Mouse (Mus musculus) forebrain, postnatal 0 days (tissue): ENCODE results near the gene Tanc2. TPM values are rescaled to one million over a fixed set of nuclear protein-coding genes. Genes with fewer than 3 reads are reported as not detected.

Source experiments
- ATAC-seq: fragments of 200-750 bp; cut with Nextera tagmentation; 2 replicates; pipeline ENCODE4 v1.8.0; 2017; ENCODE audit warnings: mild to moderate bottlenecking, moderate library complexity
- DNase-seq: peaks from one replicate; pipeline ENCODE4 v3.0.0-alpha.2; 2015
- H3K27ac ChIP-seq: fragments of 300-500 bp; sonication (generic); 2 replicates; pipeline ENCODE4 v1.5.1; 2014; ENCODE audit warnings: low read depth, mild to moderate bottlenecking, antibody characterized with exemption, low read length, moderate library complexity, mixed read lengths
- H3K27me3 ChIP-seq: fragments of 300-500 bp; sonication (generic); 2 replicates; pipeline ENCODE4 v1.6.1; 2014; ENCODE audit warnings: mild to moderate bottlenecking, low read length, mixed read lengths; ENCODE audit not compliant: insufficient read depth
- H3K36me3 ChIP-seq: fragments of 300-500 bp; sonication (generic); 2 replicates; pipeline ENCODE4 v1.6.1; 2014; ENCODE audit warnings: mild to moderate bottlenecking, moderate library complexity; ENCODE audit not compliant: insufficient read depth
- H3K4me1 ChIP-seq: fragments of 300-500 bp; sonication (generic); 2 replicates; pipeline ENCODE4 v1.6.1; 2014; ENCODE audit warnings: antibody characterized with exemption; ENCODE audit not compliant: insufficient read depth
- H3K4me2 ChIP-seq: fragments of 300-500 bp; sonication (generic); 2 replicates; pipeline ENCODE4 v1.6.1; 2014; ENCODE audit warnings: low read depth, mild to moderate bottlenecking, moderate library complexity
- H3K4me3 ChIP-seq: fragments of 300-500 bp; sonication (generic); 2 replicates; pipeline ENCODE4 v1.5.1; 2014; ENCODE audit warnings: low read depth, low read length, mixed read lengths
- H3K9ac ChIP-seq: fragments of 300-500 bp; sonication (generic); 2 replicates; pipeline ENCODE4 v1.6.1; 2014; ENCODE audit warnings: mild to moderate bottlenecking
- H3K9me3 ChIP-seq: fragments of 300-500 bp; sonication (generic); 2 replicates; pipeline ENCODE4 v1.6.1; 2016; ENCODE audit warnings: low read length
- CTCF ChIP-seq: sonication (generic); IDR thresholded peaks from 2 replicates; pipeline ENCODE4 v1.5.1; 2016; ENCODE audit warnings: antibody characterized with exemption, control low read depth, low read depth
- WGBS: fragments of 180-500 bp; shearing (Covaris S2); extraction: QIAGEN DNeasy Blood & Tissue Kit; methylation state at CpG from one replicate; pipeline ENCODE4 v1.1.7; 2014; 5-methylcytosine and 5-hydroxymethylcytosine counted together
- polyA plus RNA-seq: library from polyadenylated mRNA; unstranded; fragments of >200 nt; fragmentation: Nextera tagmentation; extraction: Ambion mirVana; gene quantifications from 2 replicates; pipeline ENCODE4 v1.2.1, GENCODE M21; 2015
- total RNA-seq: library from RNA; depleted of rRNA; stranded (reverse); fragments of >200 nt; gene quantifications from 2 replicates; pipeline ENCODE4 v1.2.3, GENCODE M21; 2014

Gene Tanc2
- total and polyA plus RNA-seq, 2 experiments from 2014 or later: 35.3 to 144 TPM

DNA sequence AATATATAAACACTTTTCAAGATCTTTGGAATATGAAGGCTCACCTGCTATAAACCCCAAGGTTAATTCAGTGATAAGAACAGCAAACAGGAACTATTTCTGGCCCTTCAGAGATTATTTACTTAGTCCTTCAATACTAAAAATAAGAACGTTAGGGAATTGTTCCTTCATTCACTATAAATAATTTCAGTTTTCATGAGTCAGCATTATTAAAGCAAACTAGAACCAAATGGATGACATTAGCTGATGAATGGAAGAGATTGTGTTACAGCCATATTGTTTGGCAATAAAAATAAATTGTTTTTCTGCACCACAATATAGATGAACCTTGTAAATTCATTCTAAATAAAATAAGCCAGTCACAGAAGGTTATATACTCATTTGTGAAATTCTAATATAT lies 129.9 kb downstream of the Tanc2 start:
- no peak overlapping the region for H3K9ac ChIP-seq
- no peaks in the 10 kb centered on the region for H3K27me3 ChIP-seq
- DNase-seq (no peak), ATAC-seq (no peak)
- 59% methylated on average over 1 of the region's 1 CpGs for WGBS
- no peak overlapping the region for H3K4me3 ChIP-seq
- no peaks in the 10 kb centered on the region for H3K4me1 ChIP-seq
- H3K27ac ChIP-seq: no peak overlapping the region
- no peaks in the 10 kb centered on the region for H3K9me3 ChIP-seq
- no peaks in the 10 kb centered on the region for H3K36me3 ChIP-seq
- no peak overlapping the region for H3K4me2 ChIP-seq
- TF ChIP-seq CTCF: no peak

DNA sequence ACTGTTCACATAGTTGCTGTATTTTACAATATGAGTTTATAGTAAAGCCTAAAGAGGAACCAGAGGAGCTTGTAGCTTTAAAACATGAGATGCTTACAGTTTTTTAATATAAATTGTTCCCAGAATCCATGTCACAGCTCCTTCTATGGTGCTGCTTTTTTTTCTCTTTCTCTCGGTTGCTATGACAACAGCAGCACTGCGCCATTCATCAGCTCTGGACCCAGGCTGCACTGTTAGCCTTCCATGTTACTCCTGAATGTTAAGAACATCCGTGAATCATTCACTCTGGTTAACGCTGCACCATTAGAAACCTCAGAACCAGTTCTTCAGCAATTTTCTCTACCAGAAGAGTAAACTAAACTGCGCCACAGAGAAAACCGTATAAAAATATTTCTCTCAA lies 141.8 kb downstream of the Tanc2 start:
- peak overlapping the region; percentile 60 for H3K27ac ChIP-seq
- ATAC-seq: peak; percentile 95
- H3K4me2 ChIP-seq: peak overlapping the region; percentile 37
- peaks cover 4% of the 10 kb centered on the region; the same call in 1 of the 2 replicates for H3K4me1 ChIP-seq
- DNase-seq: peak; percentile 80
- H3K9me3 ChIP-seq: no peaks in the 10 kb centered on the region
- TF ChIP-seq CTCF: no peak
- peak overlapping the region; percentile 14 for H3K4me3 ChIP-seq
- peak overlapping the region; percentile 23; the same call in 1 of the 2 replicates for H3K9ac ChIP-seq
- H3K27me3 ChIP-seq: no peaks in the 10 kb centered on the region
- WGBS: 17% methylated on average over 6 of the region's 6 CpGs
- H3K36me3 ChIP-seq: no peaks in the 10 kb centered on the region

DNA sequence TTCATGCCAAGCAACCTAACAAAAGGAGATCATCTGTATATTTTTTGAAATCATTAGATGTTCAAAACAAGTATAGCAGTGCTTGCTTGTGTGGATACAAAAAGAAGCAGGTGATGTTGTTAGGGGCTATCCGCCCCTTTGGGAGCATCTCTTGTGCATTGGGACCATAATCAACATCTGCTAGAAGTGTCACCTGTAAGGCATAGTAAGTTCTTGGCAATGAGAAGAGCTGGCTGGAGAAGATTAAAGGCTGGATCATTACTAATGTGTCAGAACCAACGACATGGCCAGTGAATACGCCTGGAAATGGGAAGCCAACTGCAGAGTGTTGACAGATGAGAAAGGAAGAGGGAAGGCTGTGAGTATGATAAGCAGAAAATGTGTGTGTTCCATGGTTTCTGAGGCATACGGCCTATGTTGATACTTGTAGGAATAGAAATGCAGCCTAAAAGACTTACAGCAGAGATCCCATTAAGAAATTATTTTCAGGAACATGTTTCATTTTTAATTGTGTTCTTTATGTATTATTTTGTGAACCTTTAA lies 142.3 kb downstream of the Tanc2 start:
- Histone ChIP-seq H3K4me1 (peaks cover 4% of the 10 kb centered on the region; the same call in 1 of the 2 replicates), H3K4me2 (peak overlapping the region; percentile 37), H3K27me3 (no peaks in the 10 kb centered on the region), H3K9ac (peak overlapping the region; percentile 23), H3K36me3 (no peaks in the 10 kb centered on the region), H3K27ac (peak overlapping the region; percentile 60), H3K9me3 (no peaks in the 10 kb centered on the region), H3K4me3 (peak overlapping the region; percentile 14)
- 24% methylated on average over 4 of the region's 4 CpGs for WGBS
- DNase-seq (no peak), ATAC-seq (no peak; the same call in 1 of the 2 replicates)
- no peak for TF ChIP-seq CTCF

DNA sequence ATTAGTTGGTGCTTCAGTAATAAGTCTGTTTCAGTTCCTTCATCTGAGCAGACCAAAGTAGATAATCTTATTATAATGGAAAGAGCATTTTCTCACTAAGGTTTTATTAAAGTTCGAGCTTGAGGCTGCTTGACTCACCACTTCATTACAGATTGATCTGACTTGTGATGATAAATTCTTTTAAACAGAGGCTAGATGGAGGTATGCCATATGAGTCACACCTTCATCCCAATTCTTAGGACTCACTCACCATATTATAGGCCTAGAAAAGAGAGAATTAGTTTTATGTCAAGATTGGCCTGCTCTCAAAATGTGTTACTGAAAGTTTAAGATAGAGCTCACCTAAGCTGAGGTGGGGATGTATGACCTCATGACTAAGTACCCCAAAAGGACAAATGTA lies 153.4 kb downstream of the Tanc2 start:
- no peak overlapping the region for H3K4me2 ChIP-seq
- no peak for DNase-seq
- no peaks in the 10 kb centered on the region for H3K9me3 ChIP-seq
- no peaks in the 10 kb centered on the region for H3K4me1 ChIP-seq
- TF ChIP-seq CTCF: no peak
- H3K4me3 ChIP-seq: no peak overlapping the region
- no peak overlapping the region for H3K9ac ChIP-seq
- H3K27me3 ChIP-seq: no peaks in the 10 kb centered on the region
- 73% methylated on average over 1 of the region's 1 CpGs for WGBS
- ATAC-seq: no peak
- H3K36me3 ChIP-seq: no peaks in the 10 kb centered on the region
- H3K27ac ChIP-seq: no peak overlapping the region

DNA sequence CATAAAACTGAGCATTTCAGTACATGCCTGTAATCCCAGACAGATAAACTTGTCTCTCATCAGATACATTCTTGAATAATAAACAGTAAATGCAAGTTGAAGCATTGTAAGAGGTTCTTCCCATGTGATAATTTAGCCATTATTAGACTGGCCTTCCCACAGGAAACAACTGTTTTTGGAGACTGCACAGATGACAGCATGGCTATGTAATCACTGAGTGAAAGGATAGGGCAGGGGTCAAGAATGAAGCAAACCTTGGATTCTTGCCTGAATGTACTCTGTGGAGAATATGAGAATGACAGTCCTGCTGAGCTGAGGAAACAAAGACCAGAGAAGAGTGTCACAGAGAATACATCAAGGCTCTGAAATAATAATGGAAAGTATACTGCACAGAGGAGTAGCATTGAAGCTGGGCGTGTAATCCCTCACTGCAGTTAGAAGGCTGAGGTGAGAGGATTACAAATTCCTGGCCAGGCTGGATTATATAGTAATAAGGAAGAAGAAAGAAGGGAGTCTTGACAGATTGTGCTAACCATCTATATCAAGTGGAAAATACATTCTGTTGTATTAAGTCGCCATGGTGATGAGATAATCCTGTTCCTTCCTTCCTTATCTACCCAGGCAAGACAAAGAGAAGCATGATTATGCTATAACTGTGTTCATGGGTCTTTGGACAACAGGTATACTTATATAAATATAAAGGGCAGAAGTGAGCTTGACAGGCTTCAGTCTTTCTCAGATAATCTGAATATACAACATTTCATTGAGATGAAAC lies 159.7 kb downstream of the Tanc2 start:
- Histone ChIP-seq H3K9me3 (no peaks in the 10 kb centered on the region), H3K4me3 (no peak overlapping the region), H3K36me3 (no peaks in the 10 kb centered on the region), H3K4me2 (no peak overlapping the region), H3K27ac (no peak overlapping the region), H3K4me1 (no peaks in the 10 kb centered on the region), H3K9ac (no peak overlapping the region), H3K27me3 (no peaks in the 10 kb centered on the region)
- no peak for DNase-seq
- no peak for TF ChIP-seq CTCF
- no peak for ATAC-seq
- 72% methylated on average over 2 of the region's 2 CpGs for WGBS

DNA sequence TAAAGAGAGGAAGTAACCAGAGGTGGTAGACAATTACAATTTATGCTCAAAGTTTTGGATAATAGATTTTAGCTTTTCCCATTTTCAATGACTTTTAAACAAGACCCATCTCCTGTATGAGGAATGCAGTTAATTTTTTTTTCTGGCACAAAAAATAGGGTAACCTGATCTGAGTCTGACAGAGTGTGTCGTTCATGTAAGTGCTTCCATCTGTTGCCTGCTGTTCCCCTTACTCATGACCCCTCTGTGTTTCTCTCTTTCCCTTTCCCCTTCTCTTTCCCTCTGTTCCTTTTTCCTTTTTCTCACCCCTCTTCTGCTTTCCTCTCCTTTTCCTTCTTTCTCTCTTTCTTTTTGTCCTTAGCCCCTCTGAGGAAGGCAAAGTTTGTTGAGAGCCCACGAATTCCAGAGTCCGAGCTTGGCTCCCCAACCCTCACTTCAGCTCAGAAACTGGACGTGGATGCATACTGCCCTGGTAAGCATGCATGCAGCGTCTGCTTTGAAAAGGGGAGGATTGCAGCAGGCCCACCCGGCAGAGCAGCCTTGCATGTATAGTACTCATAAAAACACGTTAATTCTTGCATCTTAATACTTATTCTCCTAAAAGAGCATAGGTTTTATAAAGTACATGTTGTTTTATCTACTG lies 168.9 kb downstream of the Tanc2 start:
- H3K9me3 ChIP-seq: no peaks in the 10 kb centered on the region
- 19% methylated on average over 7 of the region's 7 CpGs for WGBS
- no peaks in the 10 kb centered on the region for H3K4me1 ChIP-seq
- DNase-seq (no peak), ATAC-seq (no peak)
- no peak overlapping the region for H3K27ac ChIP-seq
- no peak for TF ChIP-seq CTCF
- H3K27me3 ChIP-seq: no peaks in the 10 kb centered on the region
- no peak overlapping the region for H3K9ac ChIP-seq
- H3K4me3 ChIP-seq: no peak overlapping the region
- H3K4me2 ChIP-seq: no peak overlapping the region
- H3K36me3 ChIP-seq: no peaks in the 10 kb centered on the region

DNA sequence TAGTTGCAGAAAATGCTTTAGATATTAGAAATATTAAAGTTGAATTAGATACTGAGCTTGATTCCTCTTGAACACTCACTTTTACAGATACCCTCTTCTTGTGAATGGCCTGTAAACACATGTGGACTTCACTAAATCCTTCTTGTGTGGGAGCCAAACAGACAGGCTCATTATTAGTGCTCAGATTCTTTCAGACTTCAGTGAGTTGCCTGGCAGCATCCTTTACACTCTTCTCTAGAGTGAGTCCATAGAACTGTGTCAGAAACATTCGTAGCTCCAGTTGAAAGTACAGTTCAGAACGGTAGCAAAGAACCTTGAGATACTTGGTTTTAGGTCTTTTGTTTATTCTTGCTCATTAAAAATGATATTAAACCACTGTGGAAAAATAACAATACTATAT lies 169.6 kb downstream of the Tanc2 start:
- no peak overlapping the region for H3K4me3 ChIP-seq
- H3K27ac ChIP-seq: no peak overlapping the region
- no peaks in the 10 kb centered on the region for H3K27me3 ChIP-seq
- 6% methylated on average over 2 of the region's 2 CpGs for WGBS
- no peak for TF ChIP-seq CTCF
- no peaks in the 10 kb centered on the region for H3K36me3 ChIP-seq
- H3K4me2 ChIP-seq: no peak overlapping the region
- H3K9ac ChIP-seq: no peak overlapping the region
- DNase-seq (peak; percentile 17), ATAC-seq (peak; percentile 66)
- no peaks in the 10 kb centered on the region for H3K4me1 ChIP-seq
- no peaks in the 10 kb centered on the region for H3K9me3 ChIP-seq
